Mouse (Mus musculus) ES-Bruce4 (cell line): ENCODE results near the gene Srgap3.

Source experiments
- CTCF ChIP-seq: IDR thresholded peaks from one replicate; pipeline ENCODE4 v1.8.1; 2011; ENCODE audit warnings: low read depth, low read length
- POLR2A ChIP-seq: IDR thresholded peaks from one replicate; pipeline ENCODE4 v1.8.1; 2011; ENCODE audit warnings: low read length; ENCODE audit not compliant: insufficient read depth

DNA sequence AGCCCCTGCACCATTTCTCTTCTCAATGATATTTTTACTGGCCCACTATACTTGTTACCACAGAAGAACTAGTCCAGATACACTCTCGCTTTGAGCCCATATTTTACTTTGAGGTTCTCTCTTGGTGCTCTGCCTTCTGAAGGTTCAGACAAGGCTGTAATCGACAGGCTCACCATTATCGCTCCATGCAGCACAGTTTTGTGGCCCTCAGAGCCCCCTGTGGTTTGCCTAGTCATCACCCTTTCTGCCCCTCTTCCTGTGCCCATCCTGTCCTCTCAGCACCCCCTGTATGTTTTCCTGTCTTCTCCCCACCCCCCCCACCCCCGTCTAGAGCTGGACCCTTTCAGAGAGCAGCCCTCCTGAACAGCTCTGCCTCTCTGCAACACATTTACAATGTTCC, 111.7 kb downstream of the Srgap3 start:
- TF ChIP-seq CTCF (no peak), POLR2A (no peak)
